Mouse (Mus musculus): ENCODE measurements at regions not wholly inside any gene's neighbourhood (a gene's known extent, or its start where the extent isn't known, plus 50 kb on each side); places are given as distances from the start of the nearest gene placed in this dataset.

DNA sequence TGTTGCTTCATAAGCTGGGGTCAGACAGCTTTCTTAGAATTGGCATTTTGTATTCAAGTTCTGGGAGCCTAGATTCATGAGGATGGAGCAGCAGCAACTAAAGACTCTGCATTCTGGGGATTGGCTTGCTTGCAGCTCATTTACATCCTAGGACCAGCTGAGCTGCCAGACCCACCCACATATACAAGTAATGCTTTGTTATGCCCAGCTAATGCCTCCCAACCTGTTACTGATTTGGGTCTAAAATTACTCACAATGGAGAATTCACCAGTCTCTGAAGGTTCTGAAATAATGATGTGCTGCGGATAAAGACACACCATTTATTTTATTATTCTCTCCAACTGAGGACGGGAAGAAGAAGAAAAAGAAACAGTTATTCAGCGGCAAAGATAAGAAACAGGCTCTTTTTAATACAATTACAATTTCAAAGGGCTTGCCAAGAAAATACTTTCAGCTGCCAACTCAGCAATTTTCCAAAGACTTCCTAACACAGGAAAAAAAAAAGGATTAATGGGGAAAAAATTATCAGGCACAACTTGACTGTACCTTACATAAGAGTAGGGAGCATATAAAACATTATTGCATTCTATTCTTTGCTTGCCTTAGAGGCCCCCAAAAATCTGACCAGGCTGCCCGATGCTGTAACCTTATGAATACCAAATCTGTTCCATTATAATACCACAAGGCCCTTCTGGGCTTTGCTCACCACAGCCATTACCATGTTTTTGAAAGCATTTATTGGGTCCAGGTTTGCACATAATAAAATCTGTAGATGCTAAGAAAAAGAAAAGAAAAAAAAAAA, 134.5 kb downstream of the S1pr1 start:
- 66% methylated on average over 4 of the region's 4 CpGs for WGBS
- no peaks in the 10 kb centered on the region for H3K27me3 ChIP-seq (ENCODE audit: insufficient read depth, low read length)
- H3K4me3 ChIP-seq (replicated peaks; ENCODE audit: low read depth, low read length) = no peak overlapping the region
- no peak for TF ChIP-seq CTCF (IDR thresholded peaks at IDR 0.05; ENCODE audit: low read depth)
- H3K27ac ChIP-seq = no peak overlapping the region
- ATAC-seq (replicated peaks; ENCODE audit: low FRiP score, low read depth) = no peak
- H3K4me2 ChIP-seq (ENCODE audit: low read length) = no peak overlapping the region
- no peaks in the 10 kb centered on the region for H3K9me3 ChIP-seq (replicated peaks; ENCODE audit: low read length)
- no peaks in the 10 kb centered on the region for H3K36me3 ChIP-seq (ENCODE audit: insufficient read depth, low read length)
- DNase-seq (ENCODE audit: low spot score) = no peak
- H3K4me1 ChIP-seq (replicated peaks; ENCODE audit: insufficient read depth, low read length) = no peaks in the 10 kb centered on the region
- H3K9ac ChIP-seq (ENCODE audit: low read depth, low read length) = no peak overlapping the region

DNA sequence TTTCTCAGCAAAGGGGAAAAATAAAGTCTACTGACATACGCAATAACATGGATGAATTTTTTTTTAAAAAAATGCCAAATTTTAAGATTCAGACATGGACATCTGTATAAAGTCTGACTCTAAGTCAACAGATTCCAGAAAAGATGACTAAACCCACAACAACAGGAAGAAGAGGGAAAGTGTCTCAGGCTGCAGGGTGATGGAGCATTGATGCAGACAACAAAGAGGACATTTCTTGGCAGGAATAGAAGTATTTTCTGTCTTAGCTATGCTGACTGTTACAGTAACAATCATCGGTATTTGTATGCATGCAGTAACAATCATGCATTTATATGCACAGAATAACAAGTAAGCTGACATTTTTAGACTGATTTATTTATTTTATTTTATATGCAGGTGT, 139.5 kb downstream of the S1pr1 start:
- ATAC-seq (replicated peaks; ENCODE audit: low FRiP score, low read depth) (no peak), DNase-seq (ENCODE audit: low spot score) (peak; percentile 8)
- no peaks in the 10 kb centered on the region for H3K36me3 ChIP-seq (ENCODE audit: insufficient read depth, low read length)
- H3K27me3 ChIP-seq (ENCODE audit: insufficient read depth, low read length) = no peaks in the 10 kb centered on the region
- 83% methylated on average over 2 of the region's 2 CpGs for WGBS
- H3K27ac ChIP-seq = no peak overlapping the region
- no peak overlapping the region for H3K4me3 ChIP-seq (replicated peaks; ENCODE audit: low read depth, low read length)
- H3K9ac ChIP-seq (ENCODE audit: low read depth, low read length) = no peak overlapping the region
- no peaks in the 10 kb centered on the region for H3K4me1 ChIP-seq (replicated peaks; ENCODE audit: insufficient read depth, low read length)
- H3K9me3 ChIP-seq (replicated peaks; ENCODE audit: low read length) = no peaks in the 10 kb centered on the region
- no peak for TF ChIP-seq CTCF (IDR thresholded peaks at IDR 0.05; ENCODE audit: low read depth)
- H3K4me2 ChIP-seq (ENCODE audit: low read length) = no peak overlapping the region

DNA sequence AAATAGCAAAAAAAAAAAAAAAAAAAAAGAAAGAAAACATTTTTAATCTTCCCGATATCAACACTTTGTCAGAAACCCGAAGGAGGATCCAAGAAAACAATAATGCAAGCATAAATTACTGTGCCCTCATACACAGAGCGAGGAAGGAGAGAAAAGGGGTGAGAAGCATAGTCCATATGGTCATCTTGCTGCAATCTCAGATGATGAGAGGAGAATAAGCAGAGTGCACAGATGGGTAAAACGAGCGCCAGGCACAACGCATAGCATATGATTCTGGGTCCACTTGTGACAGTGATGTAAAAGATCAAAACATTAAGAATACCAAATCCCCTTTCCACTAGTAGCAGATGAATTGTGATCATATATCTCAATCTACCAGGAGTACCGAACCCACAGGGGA, 152.1 kb downstream of the S1pr1 start:
- H3K27me3 ChIP-seq (ENCODE audit: insufficient read depth, low read length) = no peaks in the 10 kb centered on the region
- no peak for TF ChIP-seq CTCF (IDR thresholded peaks at IDR 0.05; ENCODE audit: low read depth)
- H3K4me2 ChIP-seq (ENCODE audit: low read length) = no peak overlapping the region
- H3K9ac ChIP-seq (ENCODE audit: low read depth, low read length) = no peak overlapping the region
- DNase-seq (ENCODE audit: low spot score) (no peak), ATAC-seq (replicated peaks; ENCODE audit: low FRiP score, low read depth) (no peak)
- no peak overlapping the region for H3K27ac ChIP-seq
- H3K36me3 ChIP-seq (ENCODE audit: insufficient read depth, low read length) = no peaks in the 10 kb centered on the region
- no peaks in the 10 kb centered on the region for H3K4me1 ChIP-seq (replicated peaks; ENCODE audit: insufficient read depth, low read length)
- H3K4me3 ChIP-seq (replicated peaks; ENCODE audit: low read depth, low read length) = no peak overlapping the region
- WGBS = 83% methylated on average over 7 of the region's 7 CpGs
- H3K9me3 ChIP-seq (replicated peaks; ENCODE audit: low read length) = no peaks in the 10 kb centered on the region

DNA sequence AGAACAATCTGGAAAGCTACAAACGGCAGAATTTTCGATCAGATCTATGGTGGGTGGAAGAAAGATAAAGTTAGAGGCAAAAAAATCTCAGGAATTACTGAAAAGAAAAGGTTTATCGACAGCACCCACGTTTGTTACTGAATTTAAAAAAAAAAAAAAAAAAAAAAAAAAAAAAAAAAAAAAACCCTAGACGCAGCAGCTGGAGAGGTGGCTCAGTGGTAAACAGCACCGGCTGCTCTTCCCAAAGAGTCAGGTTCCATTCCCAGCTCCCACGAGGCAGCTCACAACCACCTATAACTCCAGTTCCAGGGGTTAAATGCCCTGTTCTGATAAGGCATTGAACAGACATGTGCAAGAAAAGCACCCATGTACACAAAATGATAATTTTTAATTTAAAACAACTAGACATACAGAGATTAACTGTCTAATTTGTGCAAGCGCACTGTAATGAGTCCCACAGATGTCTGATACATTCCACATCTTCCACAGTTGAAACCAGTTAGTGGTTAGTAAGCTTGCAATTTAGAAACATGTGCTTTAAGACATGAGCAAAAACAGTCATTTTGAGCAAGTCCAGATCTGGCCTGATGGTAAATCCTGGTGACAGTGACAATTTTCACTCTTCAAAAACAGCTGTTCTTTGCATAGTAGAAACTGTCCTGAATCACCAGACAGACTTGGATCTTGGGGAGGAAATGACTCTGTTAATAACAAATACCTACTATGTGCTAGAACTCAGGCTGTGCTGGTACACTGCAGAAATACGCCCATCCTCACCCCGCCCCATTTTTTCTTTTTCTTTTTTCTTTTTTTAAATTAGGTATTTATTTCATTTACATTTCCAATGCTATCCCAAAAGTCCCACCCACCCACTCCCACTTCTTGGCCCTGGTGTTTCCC, 159.8 kb downstream of the S1pr1 start:
- no peaks in the 10 kb centered on the region for H3K27me3 ChIP-seq (ENCODE audit: insufficient read depth, low read length)
- DNase-seq (ENCODE audit: low spot score) (no peak), ATAC-seq (replicated peaks; ENCODE audit: low FRiP score, low read depth) (no peak)
- no peaks in the 10 kb centered on the region for H3K9me3 ChIP-seq (replicated peaks; ENCODE audit: low read length)
- no peaks in the 10 kb centered on the region for H3K4me1 ChIP-seq (replicated peaks; ENCODE audit: insufficient read depth, low read length)
- H3K27ac ChIP-seq = no peak overlapping the region
- TF ChIP-seq CTCF (IDR thresholded peaks at IDR 0.05; ENCODE audit: low read depth) = no peak
- no peaks in the 10 kb centered on the region for H3K36me3 ChIP-seq (ENCODE audit: insufficient read depth, low read length)
- 66% methylated on average over 10 of the region's 10 CpGs for WGBS
- H3K4me2 ChIP-seq (ENCODE audit: low read length) = no peak overlapping the region
- H3K4me3 ChIP-seq (replicated peaks; ENCODE audit: low read depth, low read length) = no peak overlapping the region
- no peak overlapping the region for H3K9ac ChIP-seq (ENCODE audit: low read depth, low read length)

DNA sequence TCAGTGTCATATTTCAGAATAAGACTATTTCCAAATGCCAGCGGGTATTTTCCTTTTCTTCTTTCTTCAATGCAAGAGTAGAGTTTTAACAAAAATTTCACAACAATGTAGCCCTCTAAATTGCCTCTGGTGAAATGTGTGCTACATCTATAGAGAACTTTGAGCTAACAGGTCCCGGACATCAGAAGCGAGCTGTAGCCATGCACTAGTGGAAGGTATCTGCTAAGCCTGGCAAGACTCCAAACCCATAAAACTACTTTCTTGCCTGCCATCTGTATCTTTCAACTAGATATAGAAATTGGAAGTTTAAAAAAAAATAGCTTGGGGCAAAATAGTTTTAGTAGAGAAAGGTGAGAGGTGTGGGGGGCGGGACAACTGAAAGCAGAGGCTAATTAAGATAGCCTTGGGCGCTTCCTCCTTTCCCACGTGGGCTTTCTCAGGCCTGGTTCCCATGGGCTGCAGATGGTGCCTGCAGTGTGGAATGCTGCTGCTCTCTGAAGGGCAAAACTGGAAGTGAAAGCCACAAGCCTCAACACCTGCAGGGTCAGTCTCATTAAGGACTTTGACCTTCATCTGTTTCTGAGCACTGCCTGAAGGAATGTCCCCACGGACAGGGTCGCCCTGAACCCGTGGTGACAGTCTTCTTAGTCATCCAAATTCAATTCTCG, 160.9 kb downstream of the S1pr1 start:
- no peaks in the 10 kb centered on the region for H3K27me3 ChIP-seq (ENCODE audit: insufficient read depth, low read length)
- DNase-seq (ENCODE audit: low spot score) = no peak
- whole genome bisulfite sequencing = 42% methylated on average over 10 of the region's 10 CpGs
- no peaks in the 10 kb centered on the region for H3K9me3 ChIP-seq (replicated peaks; ENCODE audit: low read length)
- H3K4me1 ChIP-seq (replicated peaks; ENCODE audit: insufficient read depth, low read length) = no peaks in the 10 kb centered on the region
- no peak overlapping the region for H3K4me3 ChIP-seq (replicated peaks; ENCODE audit: low read depth, low read length)
- H3K27ac ChIP-seq = no peak overlapping the region
- H3K4me2 ChIP-seq (ENCODE audit: low read length) = no peak overlapping the region
- H3K36me3 ChIP-seq (ENCODE audit: insufficient read depth, low read length) = no peaks in the 10 kb centered on the region
- ATAC-seq (replicated peaks; ENCODE audit: low FRiP score, low read depth) = no peak; the same call in 1 of the 2 replicates
- TF ChIP-seq CTCF (IDR thresholded peaks at IDR 0.05; ENCODE audit: low read depth) = peak; percentile 47; the same call in 1 of the 2 replicates
- H3K9ac ChIP-seq (ENCODE audit: low read depth, low read length) = no peak overlapping the region

DNA sequence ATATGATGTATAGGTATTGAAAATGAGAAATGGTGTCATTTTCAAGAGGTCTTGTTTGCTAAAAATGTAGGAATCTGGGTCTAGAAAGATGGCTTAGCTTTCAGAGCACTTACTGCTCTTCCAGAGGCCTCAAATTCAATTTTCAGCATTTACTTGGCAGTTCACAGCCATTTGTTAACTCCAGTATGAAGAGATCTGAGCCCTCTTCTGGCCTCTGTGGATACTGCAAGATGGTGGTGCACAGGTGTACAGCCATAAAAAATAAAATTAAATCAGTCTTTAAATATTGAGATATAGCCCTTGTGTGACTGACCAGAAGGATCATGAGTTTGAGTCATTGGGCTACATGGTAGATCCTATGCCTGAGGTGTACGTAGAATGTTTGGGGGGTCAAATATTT, 173.1 kb downstream of the S1pr1 start:
- H3K27me3 ChIP-seq (ENCODE audit: insufficient read depth, low read length) = no peaks in the 10 kb centered on the region
- H3K36me3 ChIP-seq (ENCODE audit: insufficient read depth, low read length) = no peaks in the 10 kb centered on the region
- no peaks in the 10 kb centered on the region for H3K9me3 ChIP-seq (replicated peaks; ENCODE audit: low read length)
- H3K4me1 ChIP-seq (replicated peaks; ENCODE audit: insufficient read depth, low read length) = no peaks in the 10 kb centered on the region
- H3K9ac ChIP-seq (ENCODE audit: low read depth, low read length) = no peak overlapping the region
- no peak overlapping the region for H3K4me3 ChIP-seq (replicated peaks; ENCODE audit: low read depth, low read length)
- ATAC-seq (replicated peaks; ENCODE audit: low FRiP score, low read depth) = no peak
- H3K27ac ChIP-seq = no peak overlapping the region
- WGBS = 91% methylated on average over 1 of the region's 1 CpGs
- peak; percentile 37 for DNase-seq (ENCODE audit: low spot score)
- no peak overlapping the region for H3K4me2 ChIP-seq (ENCODE audit: low read length)
- TF ChIP-seq CTCF (IDR thresholded peaks at IDR 0.05; ENCODE audit: low read depth) = peak; percentile 65
